Mouse (Mus musculus) kidney, adult 11 months (tissue): ENCODE measurements at regions not wholly inside any gene's neighbourhood (a gene's known extent, or its start where the extent isn't known, plus 50 kb on each side); places are given as distances from the start of the nearest gene placed in this dataset.
"Not testable (repeated sequence)": the region's sequence is repeated elsewhere in the genome, so short reads cannot be mapped to it uniquely, and the experiment has no call there.

Experiments used
- DNase-seq: peaks from one replicate; pipeline ENCODE4 v3.0.0; 2022

GRCm38 (mm10) chr8:31518903-31519302, 1909.6 kb upstream of the 5930422O12Rik start:
- DNase-seq: no peak

GRCm38 (mm10) chr8:31520991-31521448, 1907.5 kb upstream of the 5930422O12Rik start:
- DNase-seq: peak; percentile 93

GRCm38 (mm10) chr8:31525071-31525470, 1903.4 kb upstream of the 5930422O12Rik start:
- DNase-seq: peak; percentile 82

- no peak for DNase-seq
These were observed 1889.3 kb upstream of the 5930422O12Rik start for GRCm38 (mm10) chr8:31539251-31539650.

GRCm38 (mm10) chr8:31541646-31542045, 1886.9 kb upstream of the 5930422O12Rik start:
- DNase-seq: no peak

- no peak for DNase-seq
These were observed 1854.4 kb upstream of the 5930422O12Rik start for GRCm38 (mm10) chr8:31574136-31574535.

- DNase-seq: no peak
These were observed 1852.4 kb upstream of the 5930422O12Rik start for GRCm38 (mm10) chr8:31576129-31576528.

- DNase-seq: no peak
These were observed 1843.8 kb upstream of the 5930422O12Rik start for GRCm38 (mm10) chr8:31584661-31585060.

- peak; percentile 17 for DNase-seq
These were observed 1829.0 kb upstream of the 5930422O12Rik start for GRCm38 (mm10) chr8:31599536-31599935.

GRCm38 (mm10) chr8:31600979-31601378, 1827.5 kb upstream of the 5930422O12Rik start:
- no peak for DNase-seq

- DNase-seq: no peak
These were observed 1812.0 kb upstream of the 5930422O12Rik start for GRCm38 (mm10) chr8:31616501-31616900.

GRCm38 (mm10) chr8:31627708-31628107, 1800.8 kb upstream of the 5930422O12Rik start:
- DNase-seq: no peak

- DNase-seq: no peak
These were observed 1800.4 kb upstream of the 5930422O12Rik start for GRCm38 (mm10) chr8:31628146-31628545.

GRCm38 (mm10) chr8:31638417-31638816, 1790.1 kb upstream of the 5930422O12Rik start:
- DNase-seq: no peak

- no peak for DNase-seq
These were observed 1764.8 kb upstream of the 5930422O12Rik start for GRCm38 (mm10) chr8:31663717-31664116.

- DNase-seq: no peak
These were observed 1763.0 kb upstream of the 5930422O12Rik start for GRCm38 (mm10) chr8:31665485-31665884.

- no peak for DNase-seq
These were observed 1724.3 kb upstream of the 5930422O12Rik start for GRCm38 (mm10) chr8:31704168-31704567.

- no peak for DNase-seq
These were observed 1715.0 kb upstream of the 5930422O12Rik start for GRCm38 (mm10) chr8:31713321-31714076.

- no peak for DNase-seq
These were observed 1714.4 kb upstream of the 5930422O12Rik start for GRCm38 (mm10) chr8:31714077-31714458.

- DNase-seq: no peak
These were observed 1708.5 kb upstream of the 5930422O12Rik start for GRCm38 (mm10) chr8:31720021-31720420.

- no peak for DNase-seq
These were observed 1707.9 kb upstream of the 5930422O12Rik start for GRCm38 (mm10) chr8:31720585-31720984.

GRCm38 (mm10) chr8:31725430-31725829, 1703.1 kb upstream of the 5930422O12Rik start:
- no peak for DNase-seq

- DNase-seq: no peak
These were observed 1692.9 kb upstream of the 5930422O12Rik start for GRCm38 (mm10) chr8:31735610-31736009.

- not testable (repeated sequence) for DNase-seq
These were observed 1691.2 kb upstream of the 5930422O12Rik start for GRCm38 (mm10) chr8:31737314-31737713.

- DNase-seq: no peak
These were observed 1681.7 kb upstream of the 5930422O12Rik start for GRCm38 (mm10) chr8:31746855-31747254.
